Mouse (Mus musculus): Measurements from ENCODE around the gene Vmac. TPM values are rescaled to one million over a fixed set of nuclear protein-coding genes. Genes with fewer than 3 reads are reported as not detected.

The Vmac gene
- 15.4 and 18.2 TPM in 2 replicates for polyA plus RNA-seq (2015; fragmentation: Nextera tagmentation; extraction: Ambion mirVana)

DNA sequence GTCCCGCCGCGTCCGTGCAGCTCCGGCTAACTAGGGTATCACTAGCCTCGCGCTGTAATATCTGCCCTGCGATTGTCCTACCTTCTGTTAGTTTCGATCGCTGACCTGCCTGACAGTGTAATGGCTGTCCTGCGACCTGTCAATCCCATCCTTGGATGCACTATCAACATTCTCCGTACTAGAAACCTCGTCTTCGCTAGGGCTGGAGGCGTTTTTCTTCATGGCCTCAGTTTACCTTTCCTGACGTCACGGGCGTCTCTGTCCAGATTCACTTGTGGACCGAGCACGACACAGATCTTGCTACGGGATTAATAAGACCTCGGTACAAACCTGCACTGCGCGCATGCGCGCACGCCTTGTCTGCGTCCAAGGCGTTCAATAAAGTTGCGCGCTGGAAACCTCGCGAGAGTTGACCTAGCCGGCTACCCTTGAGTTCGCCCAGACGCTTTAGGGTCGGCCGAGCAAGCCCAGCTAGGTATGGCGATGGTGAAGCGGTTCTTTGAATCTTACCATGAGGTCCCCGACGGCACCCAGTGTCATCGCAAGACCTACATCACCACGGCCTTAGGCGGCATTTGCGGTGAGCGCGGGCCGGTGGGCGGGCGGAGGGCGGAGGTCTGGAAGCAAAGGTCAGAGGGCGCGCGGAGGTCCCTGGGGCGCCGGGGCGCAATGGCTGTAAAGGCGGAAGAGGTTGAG is at the start of gene Vmac, which contains the start of gene Ndufa11:
Gene Vmac (minus strand): TSS at position 660 of the 696 bp plus-strand sequence.
Gene Ndufa11 (plus strand): TSS at position 405 of the 696 bp plus-strand sequence.
- peaks cover 9% of the 10 kb centered on the region for H3K36me3 ChIP-seq (ENCODE audit: control insufficient read depth, insufficient read depth, low read length)
- peak within 1 kb of the TSS; percentile 79 for H3K27ac ChIP-seq (ENCODE audit: low read length)
- peak within 1 kb of the TSS; percentile 95 for H3K9ac ChIP-seq (ENCODE audit: low read length)
- peak within 1 kb of the TSS; percentile 77 for H3K4me2 ChIP-seq (ENCODE audit: low read depth, low read length)
- peak; percentile 79 for ATAC-seq (ENCODE audit: low read depth)
- WGBS = under 1% methylated on average over 59 of the region's 59 CpGs
- H3K4me1 ChIP-seq (replicated peaks; ENCODE audit: control insufficient read depth, insufficient read depth, low read length) = peaks cover 15% of the 10 kb centered on the region
- no peaks in the 10 kb centered on the region for H3K9me3 ChIP-seq (ENCODE audit: control insufficient read depth, low read length)
- H3K27me3 ChIP-seq (ENCODE audit: control insufficient read depth, insufficient read depth, low read depth, low read length) = no peaks in the 10 kb centered on the region
- peak within 1 kb of the TSS; percentile 89 for H3K4me3 ChIP-seq (ENCODE audit: low read length)

DNA sequence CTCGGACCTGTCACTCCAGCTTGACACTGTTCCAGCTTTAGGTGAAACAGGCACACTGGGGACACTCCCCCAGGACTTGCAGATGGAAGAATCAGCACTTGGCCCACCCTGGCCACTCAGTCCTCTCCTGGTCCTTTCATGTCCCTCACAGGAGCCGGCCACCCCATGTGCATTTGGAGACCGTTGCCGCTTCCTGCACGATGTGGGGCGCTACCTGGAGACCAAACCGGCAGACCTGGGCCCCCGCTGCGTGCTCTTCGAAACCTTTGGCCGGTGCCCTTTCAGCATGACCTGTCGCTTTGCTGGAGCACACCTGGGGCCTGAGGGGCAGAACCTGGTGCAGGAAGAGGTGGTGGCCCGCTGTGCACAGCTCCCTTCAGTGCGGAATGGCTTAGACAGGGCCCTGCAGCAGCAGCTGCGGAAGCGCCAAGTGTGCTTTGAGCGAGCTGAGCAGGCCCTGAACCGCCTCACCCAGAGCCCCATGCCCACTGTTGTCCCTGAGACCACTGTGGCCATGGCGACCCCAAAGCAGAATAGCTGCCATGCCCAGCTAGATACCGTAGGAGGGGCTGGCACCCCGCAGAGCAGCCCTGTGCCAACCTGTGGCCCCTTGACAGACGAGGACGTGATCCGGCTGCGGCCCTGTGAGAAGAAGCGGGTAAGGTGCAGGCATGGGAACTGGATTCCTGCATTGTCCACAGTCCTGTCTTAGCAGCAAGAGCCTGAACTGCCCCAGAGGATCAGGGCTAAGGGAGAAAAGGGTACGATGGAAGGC is 49.0 kb upstream of the Vmac start:
- Histone ChIP-seq H3K4me2 (ENCODE audit: low read depth, low read length) (no peak overlapping the region), H3K9me3 (ENCODE audit: control insufficient read depth, low read length) (no peaks in the 10 kb centered on the region), H3K9ac (ENCODE audit: low read length) (no peak overlapping the region), H3K4me1 (replicated peaks; ENCODE audit: control insufficient read depth, insufficient read depth, low read length) (peaks cover 13% of the 10 kb centered on the region), H3K27ac (ENCODE audit: low read length) (no peak overlapping the region), H3K4me3 (ENCODE audit: low read length) (no peak overlapping the region), H3K27me3 (ENCODE audit: control insufficient read depth, insufficient read depth, low read depth, low read length) (no peaks in the 10 kb centered on the region), H3K36me3 (ENCODE audit: control insufficient read depth, insufficient read depth, low read length) (peaks cover 28% of the 10 kb centered on the region)
- no peak for ATAC-seq (ENCODE audit: low read depth)
- WGBS = 94% methylated on average over 27 of the region's 27 CpGs

DNA sequence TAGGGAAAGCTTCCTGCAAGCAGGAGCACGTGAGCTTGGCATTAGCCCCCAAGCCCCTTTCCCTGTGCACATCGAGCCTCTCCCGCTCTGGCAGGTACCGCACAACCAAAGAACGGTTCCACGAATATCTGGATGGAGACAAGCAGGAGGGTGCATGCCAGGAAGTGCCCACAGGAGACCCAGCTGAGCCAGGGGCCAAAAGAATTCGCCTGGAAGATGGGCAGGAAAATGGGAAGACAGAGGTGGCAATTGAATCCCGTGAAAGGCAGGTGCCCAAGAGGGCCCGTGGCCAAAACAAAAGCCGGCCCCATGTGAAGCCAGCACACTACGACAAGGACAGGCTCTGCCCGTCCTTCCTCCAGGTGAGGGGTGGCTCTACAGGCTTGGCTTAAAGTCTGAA is 47.6 kb upstream of the Vmac start:
- peak overlapping the region; percentile 87 for H3K4me2 ChIP-seq (ENCODE audit: low read depth, low read length)
- H3K4me1 ChIP-seq (replicated peaks; ENCODE audit: control insufficient read depth, insufficient read depth, low read length) = peaks cover 19% of the 10 kb centered on the region
- peak overlapping the region; percentile 73 for H3K4me3 ChIP-seq (ENCODE audit: low read length)
- peaks cover 28% of the 10 kb centered on the region for H3K36me3 ChIP-seq (ENCODE audit: control insufficient read depth, insufficient read depth, low read length)
- H3K27me3 ChIP-seq (ENCODE audit: control insufficient read depth, insufficient read depth, low read depth, low read length) = no peaks in the 10 kb centered on the region
- WGBS = 45% methylated on average over 12 of the region's 12 CpGs
- peak overlapping the region; percentile 82 for H3K9ac ChIP-seq (ENCODE audit: low read length)
- H3K27ac ChIP-seq (ENCODE audit: low read length) = no peak overlapping the region; the same call in 1 of the 2 replicates
- H3K9me3 ChIP-seq (ENCODE audit: control insufficient read depth, low read length) = no peaks in the 10 kb centered on the region
- no peak for ATAC-seq (ENCODE audit: low read depth)

DNA sequence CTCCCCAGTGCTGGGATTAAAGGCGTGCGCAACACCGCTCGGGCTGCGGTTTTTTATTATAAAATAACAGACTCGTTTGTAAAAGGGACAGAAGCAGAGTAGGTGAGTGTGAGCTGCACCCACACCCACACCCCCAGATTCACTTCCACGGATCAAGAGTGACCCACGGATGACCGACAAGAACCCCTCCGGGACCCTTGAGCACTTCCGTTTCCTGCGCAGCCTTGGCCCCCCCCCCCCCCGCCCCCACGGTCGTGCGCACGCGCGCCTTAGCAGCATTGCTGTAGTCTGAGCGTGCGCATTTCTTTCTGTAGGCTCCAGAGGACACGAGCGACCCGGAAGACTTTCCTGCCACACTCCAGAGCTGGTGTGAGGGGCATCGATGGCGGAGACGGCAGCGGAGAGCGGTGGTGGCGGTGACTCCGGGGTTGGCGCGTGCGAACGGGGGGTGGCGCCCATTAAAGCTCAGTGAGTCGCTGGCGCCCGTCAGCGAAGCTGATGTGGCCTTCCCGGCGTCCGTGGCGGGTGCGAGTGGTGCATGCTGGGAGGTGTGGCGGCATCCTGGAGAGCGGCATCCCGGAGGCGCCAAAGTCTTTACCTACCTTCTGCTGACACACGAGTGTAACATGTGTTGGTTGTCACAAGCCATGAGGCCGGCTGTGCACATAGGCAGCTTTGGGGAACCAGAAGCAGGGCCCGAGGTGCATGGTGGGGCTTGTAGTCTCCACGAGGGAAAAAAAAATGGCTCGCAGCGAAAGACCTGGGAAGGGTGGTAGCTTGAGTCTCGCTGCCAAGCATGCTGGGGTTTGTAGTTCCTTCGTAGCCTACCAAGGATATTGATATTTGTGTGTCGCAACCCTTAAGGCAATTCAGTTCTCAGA is 46.9 kb upstream of the Vmac start, which contains the start of gene Dus3l:
Gene Dus3l (plus strand): TSS at position 284 of the 881 bp plus-strand sequence.
- Histone ChIP-seq H3K4me2 (ENCODE audit: low read depth, low read length) (peak within 1 kb of the TSS; percentile 87), H3K36me3 (ENCODE audit: control insufficient read depth, insufficient read depth, low read length) (peaks cover 25% of the 10 kb centered on the region)
- peak; percentile 81 for ATAC-seq (ENCODE audit: low read depth)

DNA sequence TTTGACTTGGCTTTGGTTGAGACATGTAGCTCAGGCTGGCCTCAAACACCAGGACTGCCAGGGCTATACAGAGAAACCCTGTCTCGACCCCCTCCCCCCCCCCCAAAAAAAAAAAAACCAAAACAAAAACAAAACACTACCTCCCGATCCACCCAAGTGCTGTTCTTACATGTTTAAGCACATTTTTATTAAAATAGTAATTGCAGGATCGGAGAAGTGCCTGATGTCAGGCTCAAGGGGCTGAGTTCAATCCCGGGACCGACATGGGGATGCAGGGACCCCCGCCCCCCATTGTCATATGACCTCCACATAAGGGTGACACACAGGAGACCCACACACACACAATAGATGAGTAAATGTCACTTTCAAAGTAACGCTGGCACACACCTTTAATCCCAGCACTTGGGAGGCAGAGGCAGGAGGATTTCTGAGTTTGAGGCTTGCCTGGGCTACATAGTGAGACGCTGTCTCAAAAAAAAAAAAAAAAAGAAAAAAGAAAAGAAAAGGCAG is 46.0 kb upstream of the Vmac start:
- no peak for ATAC-seq (ENCODE audit: low read depth)

More for the DNA sequence above, 46.9 kb upstream of the Vmac start, which contains the start of gene Dus3l:
- Histone ChIP-seq H3K4me3 (ENCODE audit: low read length) (peak within 1 kb of the TSS; percentile 73), H3K9me3 (ENCODE audit: control insufficient read depth, low read length) (no peaks in the 10 kb centered on the region), H3K27ac (ENCODE audit: low read length) (peak within 1 kb of the TSS; percentile 96), H3K9ac (ENCODE audit: low read length) (peak within 1 kb of the TSS; percentile 82), H3K4me1 (replicated peaks; ENCODE audit: control insufficient read depth, insufficient read depth, low read length) (peaks cover 19% of the 10 kb centered on the region), H3K27me3 (ENCODE audit: control insufficient read depth, insufficient read depth, low read depth, low read length) (no peaks in the 10 kb centered on the region)
- under 1% methylated on average over 58 of the region's 58 CpGs for WGBS

DNA sequence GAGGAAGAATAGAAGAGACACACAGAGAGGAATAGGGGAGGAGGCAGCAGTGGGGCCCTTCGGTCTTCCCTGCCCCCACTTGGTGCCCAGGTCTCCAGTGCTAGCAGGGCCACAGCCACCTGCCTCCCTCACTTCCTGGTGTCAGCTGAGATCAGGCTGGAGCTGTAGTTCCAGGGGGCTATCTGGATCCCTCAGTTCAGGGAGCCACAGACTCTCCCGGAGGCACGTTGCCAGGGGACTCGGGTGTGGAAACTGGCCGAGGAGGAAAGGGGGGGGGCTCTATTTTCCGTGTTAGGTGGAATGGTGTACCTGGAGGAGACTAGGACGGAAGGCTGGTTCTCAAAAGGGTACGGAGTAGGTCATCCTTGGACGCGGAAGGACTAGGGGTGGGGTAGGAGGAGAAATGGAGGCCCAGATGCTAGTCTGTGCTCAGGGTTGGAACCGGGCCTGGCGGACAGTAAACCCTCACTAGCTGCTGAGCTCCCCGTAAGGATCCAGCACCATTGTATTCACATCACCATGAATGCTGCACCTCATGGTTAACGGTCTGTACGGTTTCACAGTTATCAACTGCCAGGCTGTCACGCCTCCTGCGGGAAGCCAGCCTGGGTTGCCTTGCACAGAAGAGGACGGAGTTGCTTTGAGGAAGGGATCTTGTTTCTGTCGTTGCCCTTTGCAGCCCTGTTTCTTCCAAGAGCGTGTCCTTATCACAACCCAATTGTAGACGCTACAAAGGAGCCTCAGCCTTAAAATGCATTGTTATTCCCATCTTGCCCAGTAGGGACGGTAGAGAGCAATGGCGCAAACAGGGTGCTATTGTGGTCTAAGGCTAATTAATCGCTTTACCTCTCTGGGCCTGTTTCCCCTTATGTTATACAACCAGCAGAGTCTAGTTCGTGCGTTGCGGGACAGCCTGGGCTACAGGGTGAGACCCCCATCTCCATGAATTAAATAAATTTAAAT is 45.2 kb upstream of the Vmac start:
- peak overlapping the region; percentile 65; the same call in 1 of the 2 replicates for H3K27ac ChIP-seq (ENCODE audit: low read length)
- no peak for ATAC-seq (ENCODE audit: low read depth)

More for the DNA sequence above, 46.0 kb upstream of the Vmac start:
- H3K4me1 ChIP-seq (replicated peaks; ENCODE audit: control insufficient read depth, insufficient read depth, low read length) = peaks cover 19% of the 10 kb centered on the region
- no peak overlapping the region; the same call in 1 of the 2 replicates for H3K27ac ChIP-seq (ENCODE audit: low read length)
- H3K9me3 ChIP-seq (ENCODE audit: control insufficient read depth, low read length) = no peaks in the 10 kb centered on the region
- H3K4me3 ChIP-seq (ENCODE audit: low read length) = peak overlapping the region; percentile 73
- H3K27me3 ChIP-seq (ENCODE audit: control insufficient read depth, insufficient read depth, low read depth, low read length) = no peaks in the 10 kb centered on the region
- peak overlapping the region; percentile 82; the same call in 1 of the 2 replicates for H3K9ac ChIP-seq (ENCODE audit: low read length)
- WGBS = 75% methylated on average over 8 of the region's 8 CpGs
- peaks cover 16% of the 10 kb centered on the region for H3K36me3 ChIP-seq (ENCODE audit: control insufficient read depth, insufficient read depth, low read length)
- H3K4me2 ChIP-seq (ENCODE audit: low read depth, low read length) = peak overlapping the region; percentile 87

DNA sequence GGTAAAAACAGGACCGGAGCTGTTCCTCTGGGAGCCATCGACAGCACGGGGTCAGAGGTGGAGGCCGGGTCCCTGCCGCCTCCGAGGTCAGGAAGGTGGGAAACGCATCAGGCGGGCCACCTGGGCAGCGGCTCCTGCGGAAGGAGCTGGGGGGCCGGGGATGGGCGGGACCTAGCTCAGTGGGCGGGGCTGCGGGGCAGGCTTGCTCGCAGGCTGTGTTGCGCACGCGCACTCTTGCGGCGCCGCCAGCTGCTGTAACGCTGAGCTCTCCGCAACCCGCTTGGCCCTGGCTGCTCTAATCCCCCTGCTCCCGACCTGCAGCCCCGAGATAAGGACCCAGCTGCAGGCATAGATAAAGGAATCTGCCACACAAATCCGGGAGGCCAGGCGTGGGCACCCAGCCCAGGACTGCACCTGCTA is 44.2 kb upstream of the Vmac start:
- Histone ChIP-seq H3K27ac (ENCODE audit: low read length) (peak overlapping the region; percentile 65), H3K36me3 (ENCODE audit: control insufficient read depth, insufficient read depth, low read length) (peaks cover 1% of the 10 kb centered on the region; the same call in 1 of the 2 replicates), H3K4me1 (replicated peaks; ENCODE audit: control insufficient read depth, insufficient read depth, low read length) (peaks cover 25% of the 10 kb centered on the region), H3K9ac (ENCODE audit: low read length) (peak overlapping the region; percentile 71), H3K27me3 (ENCODE audit: control insufficient read depth, insufficient read depth, low read depth, low read length) (peaks cover 5% of the 10 kb centered on the region), H3K4me3 (ENCODE audit: low read length) (peak overlapping the region; percentile 57), H3K4me2 (ENCODE audit: low read depth, low read length) (peak overlapping the region; percentile 66), H3K9me3 (ENCODE audit: control insufficient read depth, low read length) (no peaks in the 10 kb centered on the region)
- 0% methylated on average over 24 of the region's 28 CpGs for WGBS
- ATAC-seq (ENCODE audit: low read depth) = peak; percentile 44

More for the DNA sequence above, 45.2 kb upstream of the Vmac start:
- no peak overlapping the region for H3K9ac ChIP-seq (ENCODE audit: low read length)
- WGBS = 41% methylated on average over 27 of the region's 27 CpGs
- H3K4me3 ChIP-seq (ENCODE audit: low read length) = no peak overlapping the region; the same call in 1 of the 2 replicates
- no peaks in the 10 kb centered on the region for H3K27me3 ChIP-seq (ENCODE audit: control insufficient read depth, insufficient read depth, low read depth, low read length)
- H3K4me1 ChIP-seq (replicated peaks; ENCODE audit: control insufficient read depth, insufficient read depth, low read length) = peaks cover 19% of the 10 kb centered on the region
- no peaks in the 10 kb centered on the region for H3K9me3 ChIP-seq (ENCODE audit: control insufficient read depth, low read length)
- peaks cover 10% of the 10 kb centered on the region for H3K36me3 ChIP-seq (ENCODE audit: control insufficient read depth, insufficient read depth, low read length)
- no peak overlapping the region; the same call in 1 of the 2 replicates for H3K4me2 ChIP-seq (ENCODE audit: low read depth, low read length)
